In genomic region chr14:31207070-31207830, GRCm38 (mm10) we compare ENCODE assay signal across 8 mouse cellular contexts. TPM values are rescaled to one million over a fixed set of nuclear protein-coding genes. Genes with fewer than 3 reads are reported as not detected.
DNase-seq lines count a peak whose midpoint lies in the region; ATAC-seq and TF ChIP-seq lines count a peak whose summit lies in the region.

No protein-coding gene starts in this region.

- TF ChIP-seq CTCF in heart, postnatal 0 days (IDR thresholded peaks at IDR 0.05; ENCODE audit: low read depth): 0 out of 2 replicates have a peak, but pooled peaks have one; percentile 7
- no peak for TF ChIP-seq CTCF in liver, postnatal 0 days (IDR thresholded peaks at IDR 0.05; ENCODE audit: low read depth)

- DNase-seq in cerebellum, adult 8-10 months: peak; percentile 43
- DNase-seq in heart, postnatal 0 days (ENCODE audit: low spot score): no peak
- no peak for DNase-seq in liver, postnatal 0 days
- no peak for DNase-seq in right cerebral cortex, postnatal 4 days
- no peak for DNase-seq in Muller cell, postnatal 12 days (ENCODE audit: inconsistent ontology term)
- no peak for DNase-seq in kidney, postnatal 14 days

- H3K36me3 ChIP-seq in megakaryocyte, embryonic 14.5 days (replicated peaks; ENCODE audit: low read length): peaks cover 35% of the 10 kb centered on the region
- H3K36me3 ChIP-seq in heart, postnatal 0 days (replicated peaks; ENCODE audit: control insufficient read depth, insufficient read depth, low read length): peaks cover 43% of the 10 kb centered on the region
- peaks cover 18% of the 10 kb centered on the region for H3K36me3 ChIP-seq in liver, postnatal 0 days (replicated peaks; ENCODE audit: insufficient read depth, low read length)

- H3K4me3 ChIP-seq in megakaryocyte, embryonic 14.5 days (replicated peaks): peak overlapping the region; percentile 99
- H3K4me3 ChIP-seq in heart, postnatal 0 days (ENCODE audit: low read depth, low read length): peak overlapping the region; percentile 76
- H3K4me3 ChIP-seq in liver, postnatal 0 days (ENCODE audit: low read depth, low read length): peak overlapping the region; percentile 83

- 55% methylated on average over 13 of the region's 13 CpGs for WGBS in heart, postnatal 0 days
- 73% methylated on average over 13 of the region's 13 CpGs for WGBS in liver, postnatal 0 days (ENCODE audit: insufficient replicate concordance)

- peaks cover 28% of the 10 kb centered on the region for H3K27me3 ChIP-seq in megakaryocyte, embryonic 14.5 days (replicated peaks)
- no peaks in the 10 kb centered on the region for H3K27me3 ChIP-seq in heart, postnatal 0 days (ENCODE audit: control insufficient read depth, insufficient read depth, low read length)
- H3K27me3 ChIP-seq in liver, postnatal 0 days (ENCODE audit: insufficient read depth, low read length): no peaks in the 10 kb centered on the region

- peaks cover 43% of the 10 kb centered on the region for H3K4me1 ChIP-seq in megakaryocyte, embryonic 14.5 days
- H3K4me1 ChIP-seq in heart, postnatal 0 days (ENCODE audit: control insufficient read depth, insufficient read depth): peaks cover 28% of the 10 kb centered on the region
- peaks cover 35% of the 10 kb centered on the region for H3K4me1 ChIP-seq in liver, postnatal 0 days (ENCODE audit: insufficient read depth)

- peak overlapping the region; percentile 98 for H3K27ac ChIP-seq in heart, postnatal 0 days (ENCODE audit: low read depth)
- H3K27ac ChIP-seq in liver, postnatal 0 days (ENCODE audit: low read depth): peak overlapping the region; percentile 95

- TF ChIP-seq EP300 in heart, postnatal 0 days (IDR thresholded peaks at IDR 0.05; ENCODE audit: low read depth): no peak
- TF ChIP-seq EP300 in liver, postnatal 0 days (IDR thresholded peaks at IDR 0.05; ENCODE audit: low read depth): no peak

- H3K9ac ChIP-seq in heart, postnatal 0 days (replicated peaks; ENCODE audit: low read depth, low read length): peak overlapping the region; percentile 90
- H3K9ac ChIP-seq in liver, postnatal 0 days (replicated peaks): peak overlapping the region; percentile 89

- H3K9me3 ChIP-seq in megakaryocyte, embryonic 14.5 days: no peaks in the 10 kb centered on the region
- no peaks in the 10 kb centered on the region for H3K9me3 ChIP-seq in heart, postnatal 0 days (replicated peaks; ENCODE audit: control insufficient read depth, low read length)
- H3K9me3 ChIP-seq in liver, postnatal 0 days (ENCODE audit: low read length): no peaks in the 10 kb centered on the region

- no peak for ATAC-seq in megakaryocyte, adult 5-6 weeks (ENCODE audit: poor library complexity, severe bottlenecking)
- no peak for ATAC-seq in heart, postnatal 0 days (ENCODE audit: insufficient read depth, low read depth)
- peak; percentile 57 for ATAC-seq in liver, postnatal 0 days

- peak overlapping the region; percentile 87 for H3K4me2 ChIP-seq in heart, postnatal 0 days (ENCODE audit: low read depth, low read length)
- H3K4me2 ChIP-seq in liver, postnatal 0 days (ENCODE audit: low read depth, low read length): peak overlapping the region; percentile 83

RNA-seq across cellular contexts. Expression of gene Tnnc1, which starts 0.9 kb away (rescaled TPM):
- polyA plus RNA-seq in megakaryocyte, embryonic 14.5 days (2012; ENCODE audit: insufficient read depth, low replicate concordance): 0.23 TPM in 1 of 2 replicates, not detected in the other
- 0.71 TPM in 1 of 2 replicates, not detected in the other for total RNA-seq in megakaryocyte, adult 5-6 weeks (2015)
- total RNA-seq in megakaryocyte, adult 5-6 weeks (2017): not detected in 2 replicates
- total RNA-seq in heart, postnatal 0 days (2014; rRNA removed; ENCODE audit: low replicate concordance): 2,939 and 3,145 TPM in 2 replicates
- polyA plus RNA-seq in heart, postnatal 0 days (2015; fragmentation: Nextera tagmentation; extraction: Ambion mirVana): 7,680 and 7,748 TPM in 2 replicates
- 3.9 and 8.4 TPM in 2 replicates for polyA plus RNA-seq in liver, postnatal 0 days (2015; fragmentation: Nextera tagmentation; extraction: Ambion mirVana)

RNA-seq across cellular contexts. Expression of gene Nisch, which starts 9.5 kb away (rescaled TPM):
- 148 and 152 TPM in 2 replicates for polyA plus RNA-seq in megakaryocyte, embryonic 14.5 days (2012; ENCODE audit: insufficient read depth, low replicate concordance)
- 74.8 and 95.0 TPM in 2 replicates for total RNA-seq in megakaryocyte, adult 5-6 weeks (2015)
- 65.6 and 79.0 TPM in 2 replicates for total RNA-seq in megakaryocyte, adult 5-6 weeks (2017)
- 292 and 338 TPM in 2 replicates for total RNA-seq in heart, postnatal 0 days (2014; rRNA removed; ENCODE audit: low replicate concordance)
- 162 and 171 TPM in 2 replicates for polyA plus RNA-seq in heart, postnatal 0 days (2015; fragmentation: Nextera tagmentation; extraction: Ambion mirVana)
- 51.1 and 65.0 TPM in 2 replicates for polyA plus RNA-seq in liver, postnatal 0 days (2015; fragmentation: Nextera tagmentation; extraction: Ambion mirVana)

RNA-seq across cellular contexts. Expression of gene Sema3g, which starts 10.4 kb away (rescaled TPM):
- polyA plus RNA-seq in megakaryocyte, embryonic 14.5 days (2012; ENCODE audit: insufficient read depth, low replicate concordance): not detected in 2 replicates
- total RNA-seq in megakaryocyte, adult 5-6 weeks (2015): not detected in 2 replicates
- total RNA-seq in megakaryocyte, adult 5-6 weeks (2017): not detected in 2 replicates
- total RNA-seq in heart, postnatal 0 days (2014; rRNA removed; ENCODE audit: low replicate concordance): 4.4 and 12.7 TPM in 2 replicates
- polyA plus RNA-seq in heart, postnatal 0 days (2015; fragmentation: Nextera tagmentation; extraction: Ambion mirVana): 0.75 and 0.90 TPM in 2 replicates
- 0.04 and 0.06 TPM in 2 replicates for polyA plus RNA-seq in liver, postnatal 0 days (2015; fragmentation: Nextera tagmentation; extraction: Ambion mirVana)

RNA-seq across cellular contexts. Expression of gene Stab1, which starts 38.8 kb away (rescaled TPM):
- 5.0 and 11.7 TPM in 2 replicates for polyA plus RNA-seq in megakaryocyte, embryonic 14.5 days (2012; ENCODE audit: insufficient read depth, low replicate concordance)
- total RNA-seq in megakaryocyte, adult 5-6 weeks (2015): 0.27 TPM in 1 of 2 replicates, not detected in the other
- total RNA-seq in megakaryocyte, adult 5-6 weeks (2017): 0.40 and 1.0 TPM in 2 replicates
- total RNA-seq in heart, postnatal 0 days (2014; rRNA removed; ENCODE audit: low replicate concordance): 75.3 and 90.4 TPM in 2 replicates
- polyA plus RNA-seq in heart, postnatal 0 days (2015; fragmentation: Nextera tagmentation; extraction: Ambion mirVana): 24.0 and 25.4 TPM in 2 replicates
- polyA plus RNA-seq in liver, postnatal 0 days (2015; fragmentation: Nextera tagmentation; extraction: Ambion mirVana): 34.7 and 42.5 TPM in 2 replicates

RNA-seq across cellular contexts. Expression of gene Phf7, which starts 43.9 kb away (rescaled TPM):
- polyA plus RNA-seq in megakaryocyte, embryonic 14.5 days (2012; ENCODE audit: insufficient read depth, low replicate concordance): 0.93 and 1.7 TPM in 2 replicates
- total RNA-seq in megakaryocyte, adult 5-6 weeks (2015): 12.5 and 14.3 TPM in 2 replicates
- 9.8 and 13.4 TPM in 2 replicates for total RNA-seq in megakaryocyte, adult 5-6 weeks (2017)
- 2.1 and 7.4 TPM in 2 replicates for total RNA-seq in heart, postnatal 0 days (2014; rRNA removed; ENCODE audit: low replicate concordance)
- 11.7 and 12.5 TPM in 2 replicates for polyA plus RNA-seq in heart, postnatal 0 days (2015; fragmentation: Nextera tagmentation; extraction: Ambion mirVana)
- 7.3 and 8.3 TPM in 2 replicates for polyA plus RNA-seq in liver, postnatal 0 days (2015; fragmentation: Nextera tagmentation; extraction: Ambion mirVana)

Comparison
In these comparisons a context has a peak if more than half of its experiments do, and no peak if none do; other contexts are left out.
1. RNA of gene Tnnc1, which starts 0.9 kb away (polyA plus RNA-seq): 7,680 to 7,748 TPM in heart, postnatal 0 days; 3.9 to 8.4 TPM in liver, postnatal 0 days and 0.23 TPM in megakaryocyte, embryonic 14.5 days; every median in the first group is over 100 times any median in the second.
2. Peak in every context shown above with its lines, with median percentiles within 50 percentile points of each other: H3K4me3 ChIP-seq.